ENCODE assay signal across 26 mouse cellular contexts in the genomic region with DNA sequence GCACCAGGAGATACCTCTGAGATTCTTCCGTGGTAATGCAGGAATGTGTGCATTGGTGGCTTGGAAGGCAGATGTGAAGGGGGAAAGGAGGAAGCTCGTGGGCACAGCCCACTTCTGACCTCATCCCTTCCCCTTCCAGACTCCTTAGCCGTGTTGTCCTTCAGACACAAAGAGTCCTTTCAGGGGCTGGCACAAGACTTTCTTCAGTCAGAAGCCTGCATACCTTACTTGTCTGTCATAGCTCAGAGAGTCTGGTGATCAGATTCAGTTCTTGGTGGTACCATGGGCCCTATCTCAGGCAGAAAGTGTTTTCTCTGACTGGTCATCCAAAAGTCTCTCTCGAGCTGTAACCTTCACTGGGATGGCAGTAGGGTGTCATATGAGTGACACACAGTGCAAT.
DNase-seq lines count a peak whose midpoint lies in the region; ATAC-seq lines count a peak whose summit lies in the region.
"Had no signal": no experiment of that assay in that cellular context is flagged by ENCODE, and none has a peak within 500 bp of the region (broad histone marks: within the 10 kb centered on the region; RNA-seq: fewer than 3 reads in every experiment).

No protein-coding gene starts in this region.

- no peak overlapping the region for H3K9ac ChIP-seq in hindbrain, embryonic 14.5 days
- H3K9ac ChIP-seq in hindbrain, embryonic 13.5 days, result no peak overlapping the region
- H3K9ac ChIP-seq in midbrain, embryonic 11.5 days (ENCODE audit: low read length), result no peak overlapping the region
- H3K9ac ChIP-seq in midbrain, embryonic 14.5 days (replicated peaks; ENCODE audit: low read length), result no peak overlapping the region
- H3K9ac ChIP-seq: embryonic facial prominence, embryonic 13.5 days; heart, embryonic 12.5 days had no signal

- no peak for DNase-seq in hindbrain, embryonic 14.5 days (ENCODE audit: low spot score)
- peak; percentile 62 for DNase-seq in midbrain, embryonic 11.5 days (ENCODE audit: low spot score, missing footprints)
- no peak for DNase-seq in midbrain, embryonic 14.5 days
- peak; percentile 5 for DNase-seq in fibroblast of lung, adult 2 months (ENCODE audit: low read depth)
- DNase-seq in layer of hippocampus, postnatal 36 days, result no peak
- DNase-seq in layer of hippocampus, adult 18-20 months (ENCODE audit: low spot score in 2 of 2), result no peak
- DNase-seq: adrenal gland, postnatal 14 days; cerebellum, adult 2 months; cerebellum, postnatal 25 days; embryo, embryonic 11 days; gastrocnemius, postnatal 10 days; heart, adult 18-20 months; heart, postnatal 14 days; kidney, adult 9 months; kidney, postnatal 14 days; left cerebral cortex, postnatal 4 days; liver; thymus, postnatal 14 days had no signal

- H3K27ac ChIP-seq in hindbrain, embryonic 14.5 days, result no peak overlapping the region
- no peak overlapping the region for H3K27ac ChIP-seq in hindbrain, embryonic 13.5 days
- no peak overlapping the region for H3K27ac ChIP-seq in midbrain, embryonic 11.5 days (ENCODE audit: low read depth, low read length)
- H3K27ac ChIP-seq in midbrain, embryonic 14.5 days (replicated peaks; ENCODE audit: low read depth, low read length), result no peak overlapping the region
- H3K27ac ChIP-seq: embryonic facial prominence, embryonic 13.5 days had no signal

- no peaks in the 10 kb centered on the region for H3K9me3 ChIP-seq in hindbrain, embryonic 14.5 days (ENCODE audit: control insufficient read depth, low read length)
- H3K9me3 ChIP-seq in hindbrain, embryonic 13.5 days, result no peaks in the 10 kb centered on the region
- H3K9me3 ChIP-seq in midbrain, embryonic 11.5 days (ENCODE audit: control insufficient read depth, low read length), result no peaks in the 10 kb centered on the region
- H3K9me3 ChIP-seq in midbrain, embryonic 14.5 days (ENCODE audit: control insufficient read depth, low read length), result no peaks in the 10 kb centered on the region
- H3K9me3 ChIP-seq: embryonic facial prominence, embryonic 13.5 days; heart, embryonic 12.5 days had no signal

- H3K4me3 ChIP-seq in hindbrain, embryonic 14.5 days (replicated peaks; ENCODE audit: low read length), result no peak overlapping the region
- H3K4me3 ChIP-seq in hindbrain, embryonic 13.5 days, result no peak overlapping the region
- no peak overlapping the region for H3K4me3 ChIP-seq in midbrain, embryonic 11.5 days (ENCODE audit: low read depth, low read length)
- no peak overlapping the region for H3K4me3 ChIP-seq in midbrain, embryonic 14.5 days (replicated peaks; ENCODE audit: low read depth, low read length)
- H3K4me3 ChIP-seq: embryonic facial prominence, embryonic 13.5 days; erythroblast, embryonic 14.5 days; heart, embryonic 12.5 days had no signal

- no peaks in the 10 kb centered on the region for H3K27me3 ChIP-seq in hindbrain, embryonic 14.5 days (ENCODE audit: control insufficient read depth, insufficient read depth, low read length)
- no peaks in the 10 kb centered on the region for H3K27me3 ChIP-seq in hindbrain, embryonic 13.5 days
- H3K27me3 ChIP-seq in midbrain, embryonic 11.5 days (ENCODE audit: control insufficient read depth, insufficient read depth, low read length), result no peaks in the 10 kb centered on the region
- H3K27me3 ChIP-seq in midbrain, embryonic 14.5 days (ENCODE audit: control insufficient read depth, insufficient read depth, low read length), result no peaks in the 10 kb centered on the region
- H3K27me3 ChIP-seq: embryonic facial prominence, embryonic 13.5 days; heart, embryonic 12.5 days had no signal

- 36% methylated on average over 4 of the region's 4 CpGs for WGBS in hindbrain, embryonic 14.5 days
- WGBS in hindbrain, embryonic 13.5 days, result 43% methylated on average over 4 of the region's 4 CpGs
- WGBS in midbrain, embryonic 11.5 days, result 48% methylated on average over 4 of the region's 4 CpGs
- WGBS in midbrain, embryonic 14.5 days, result 53% methylated on average over 4 of the region's 4 CpGs

- peaks cover 6% of the 10 kb centered on the region for H3K4me1 ChIP-seq in hindbrain, embryonic 14.5 days (replicated peaks; ENCODE audit: control insufficient read depth, insufficient read depth, low read length)
- peaks cover 33% of the 10 kb centered on the region for H3K4me1 ChIP-seq in hindbrain, embryonic 13.5 days (replicated peaks)
- H3K4me1 ChIP-seq in midbrain, embryonic 11.5 days (ENCODE audit: control insufficient read depth, insufficient read depth, low read length), result peaks cover 41% of the 10 kb centered on the region
- peaks cover 24% of the 10 kb centered on the region for H3K4me1 ChIP-seq in midbrain, embryonic 14.5 days (ENCODE audit: control insufficient read depth, insufficient read depth, low read length)

- H3K36me3 ChIP-seq in hindbrain, embryonic 14.5 days (replicated peaks; ENCODE audit: control insufficient read depth, insufficient read depth), result no peaks in the 10 kb centered on the region
- no peaks in the 10 kb centered on the region for H3K36me3 ChIP-seq in hindbrain, embryonic 13.5 days
- no peaks in the 10 kb centered on the region for H3K36me3 ChIP-seq in midbrain, embryonic 11.5 days (ENCODE audit: control insufficient read depth, insufficient read depth, low read length)
- no peaks in the 10 kb centered on the region for H3K36me3 ChIP-seq in midbrain, embryonic 14.5 days (ENCODE audit: control insufficient read depth, insufficient read depth, low read length)
- H3K36me3 ChIP-seq: embryonic facial prominence, embryonic 13.5 days; heart, embryonic 12.5 days had no signal

- H3K4me2 ChIP-seq in hindbrain, embryonic 14.5 days (replicated peaks), result peak overlapping the region; percentile 22; the same call in 1 of the 2 replicates
- H3K4me2 ChIP-seq in hindbrain, embryonic 13.5 days, result no peak overlapping the region
- no peak overlapping the region for H3K4me2 ChIP-seq in midbrain, embryonic 11.5 days
- no peak overlapping the region for H3K4me2 ChIP-seq in midbrain, embryonic 14.5 days (ENCODE audit: low read length)
- H3K4me2 ChIP-seq: embryonic facial prominence, embryonic 13.5 days; heart, embryonic 12.5 days had no signal

- no peak for ATAC-seq in hindbrain, embryonic 14.5 days (ENCODE audit: low FRiP score)
- ATAC-seq in hindbrain, embryonic 13.5 days (ENCODE audit: low FRiP score), result no peak
- no peak for ATAC-seq in midbrain, embryonic 11.5 days (ENCODE audit: low FRiP score)
- ATAC-seq in midbrain, embryonic 14.5 days (ENCODE audit: low FRiP score, low TSS enrichment), result no peak
- ATAC-seq: hindbrain, embryonic 16.5 days; intestine, embryonic 16.5 days; lung, postnatal 0 days; midbrain, embryonic 16.5 days had no signal

Comparison
In these comparisons a context has a peak if more than half of its experiments do, and no peak if none do; other contexts are left out.
1. DNase-seq: peak in midbrain, embryonic 11.5 days (single experiment) and fibroblast of lung, adult 2 months (single experiment); none in hindbrain, embryonic 14.5 days (single experiment), midbrain, embryonic 14.5 days (single experiment), layer of hippocampus, postnatal 36 days (0 of 2) and layer of hippocampus, adult 18-20 months (0 of 2).